Mouse (Mus musculus): ENCODE data around the gene Atg16l2. TPM values are rescaled to one million over a fixed set of nuclear protein-coding genes. Genes with fewer than 3 reads are reported as not detected.

Gene Atg16l2
- 100 to 1,000 TPM in 1 of 2 experiments, 10 to 100 TPM in 1; 86.2 to 130 TPM for polyA plus RNA-seq (2017; shearing (Covaris generic))

GRCm38 (mm10) chr7:101301881-101302456 is at the start of gene Atg16l2:
Gene Atg16l2, minus strand, starts transcription at chr7:101302251.

GRCm38 (mm10) chr7:101347767-101348270 is 45.8 kb upstream of the Atg16l2 start, which contains the start of gene Arap1:
Gene Arap1, plus strand, starts transcription at chr7:101348067.

DNA sequence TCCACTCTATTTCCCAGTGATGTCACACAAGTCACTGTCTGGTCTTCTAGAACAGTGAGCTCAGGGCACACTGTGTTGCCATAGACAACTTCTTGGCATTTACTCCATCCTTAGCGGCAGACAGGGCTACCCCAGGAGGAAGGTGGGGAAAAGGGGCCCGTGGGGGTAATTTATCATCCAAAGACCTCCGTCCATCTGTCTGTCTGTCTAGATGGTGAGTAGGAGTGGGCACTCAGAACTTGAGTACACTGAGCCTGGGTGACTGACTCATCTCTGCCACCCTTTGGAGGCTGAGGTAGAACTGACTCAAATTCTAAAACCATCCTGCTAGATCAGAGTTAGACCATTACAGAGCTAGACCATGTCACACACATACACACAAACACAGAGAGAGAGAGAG is 15.0 kb upstream of the Atg16l2 start, which contains the start of gene Stard10:
Stard10 (plus strand) TSS at position 73 of the 400 bp plus-strand sequence.

Other genes starting within 250 kb of the Atg16l2 start
- gene Fchsd2, start 209.4 kb downstream of the Atg16l2 start, polyA plus RNA-seq (2017; shearing (Covaris generic)): 10 to 100 TPM; 30.3 to 37.8 TPM
- gene Stard10, start 14.8 kb upstream of the Atg16l2 start, polyA plus RNA-seq (2017; shearing (Covaris generic)): 10 to 100 TPM; 11.6 to 29.5 TPM
- gene Arap1, start 45.8 kb upstream of the Atg16l2 start, polyA plus RNA-seq (2017; shearing (Covaris generic)): 10 to 100 TPM; 87.4 to 88.8 TPM
- 10 to 100 TPM; 42.4 to 71.9 TPM for gene Gm45837, start 108.6 kb upstream of the Atg16l2 start, polyA plus RNA-seq (2017; shearing (Covaris generic))
- gene Pde2a, start 119.4 kb upstream of the Atg16l2 start, polyA plus RNA-seq (2017; shearing (Covaris generic)): 10 to 100 TPM; 12.6 to 13.6 TPM